Mouse (Mus musculus) embryonic facial prominence, embryonic 13.5 days (tissue): ENCODE measurements around the gene Fgfr1op2. TPM values are rescaled to one million over a fixed set of nuclear protein-coding genes. Genes with fewer than 3 reads are reported as not detected.
A peak's percentile ranks its signal among the peaks of the same experiment; 100 is the strongest.

Source experiments
- ATAC-seq: fragments of 200-750 bp; cut with Nextera tagmentation; 2 replicates; pipeline ENCODE4 v1.8.0; 2017; ENCODE audit warnings: low read depth; ENCODE audit not compliant: insufficient number of reproducible peaks, insufficient read depth, low FRiP score, low TSS enrichment
- H3K27ac ChIP-seq: fragments of 300-500 bp; sonication (generic); 2 replicates; pipeline ENCODE4 v1.5.1; 2015; ENCODE audit warnings: moderate library complexity, mild to moderate bottlenecking, inconsistent platforms
- H3K27me3 ChIP-seq: fragments of 300-500 bp; sonication (generic); 2 replicates; pipeline ENCODE4 v1.6.1; 2015; ENCODE audit warnings: mild to moderate bottlenecking, inconsistent platforms
- H3K36me3 ChIP-seq: fragments of 300-500 bp; sonication (generic); 2 replicates; pipeline ENCODE4 v1.6.1; 2015; ENCODE audit warnings: mild to moderate bottlenecking, inconsistent platforms
- H3K4me1 ChIP-seq: fragments of 300-500 bp; sonication (generic); 2 replicates; pipeline ENCODE4 v1.6.1; 2015; ENCODE audit warnings: inconsistent platforms
- H3K4me2 ChIP-seq: fragments of 300-500 bp; sonication (generic); 2 replicates; pipeline ENCODE4 v1.6.1; 2015; ENCODE audit warnings: moderate library complexity, mild to moderate bottlenecking, inconsistent platforms
- H3K4me3 ChIP-seq: fragments of 300-500 bp; sonication (generic); 2 replicates; pipeline ENCODE4 v1.5.1; 2015; ENCODE audit warnings: mild to moderate bottlenecking, inconsistent platforms
- H3K9ac ChIP-seq: fragments of 300-500 bp; sonication (generic); 2 replicates; pipeline ENCODE4 v1.6.1; 2015; ENCODE audit warnings: mild to moderate bottlenecking, inconsistent platforms
- H3K9me3 ChIP-seq: fragments of 300-500 bp; sonication (generic); 2 replicates; pipeline ENCODE4 v1.6.1; 2016; ENCODE audit warnings: inconsistent platforms
- WGBS: fragments of 180-500 bp; shearing (Covaris S2); methylation state at CpG from one replicate; pipeline ENCODE4 v1.1.7; 2015; ENCODE audit warnings: mixed read lengths; 5-methylcytosine and 5-hydroxymethylcytosine counted together
- polyA plus RNA-seq: library from polyadenylated mRNA; unstranded; fragments of >200 nt; fragmentation: Nextera tagmentation; extraction: Ambion mirVana; gene quantifications from 2 replicates; pipeline ENCODE4 v1.2.1, GENCODE M21; 2015

The Fgfr1op2 gene
- 94.1 and 108 TPM in 2 replicates for polyA plus RNA-seq

- under 1% methylated on average over 13 of the region's 13 CpGs for WGBS
- no peaks in the 10 kb centered on the region for H3K9me3 ChIP-seq
- no peak for ATAC-seq
Measured at GRCm38 (mm10) chr6:146576903-146577302, at the start of gene Fgfr1op2. TSS of gene Fgfr1op2 (plus strand) at chr6:146577203.

GRCm38 (mm10) chr6:146527537-146527936 lies 49.5 kb upstream of the Fgfr1op2 start:
- no peaks in the 10 kb centered on the region for H3K9me3 ChIP-seq
- no peak overlapping the region for H3K4me2 ChIP-seq
- H3K36me3 ChIP-seq: no peaks in the 10 kb centered on the region
- no peak overlapping the region for H3K4me3 ChIP-seq
- no peak for ATAC-seq
- 88% methylated on average over 2 of the region's 2 CpGs for WGBS
- no peak overlapping the region for H3K27ac ChIP-seq
- H3K9ac ChIP-seq: no peak overlapping the region
- H3K4me1 ChIP-seq: 0 out of 2 replicates have a peak, but pooled peaks cover 4% of the 10 kb centered on the region
- no peaks in the 10 kb centered on the region for H3K27me3 ChIP-seq

More at GRCm38 (mm10) chr6:146576903-146577302, at the start of gene Fgfr1op2:
- Histone ChIP-seq H3K4me2 (peak within 1 kb of the TSS; percentile 70), H3K27me3 (no peaks in the 10 kb centered on the region), H3K4me3 (peak within 1 kb of the TSS; percentile 92), H3K27ac (peak within 1 kb of the TSS; percentile 96), H3K36me3 (0 out of 2 replicates have a peak, but pooled peaks cover 5% of the 10 kb centered on the region), H3K4me1 (peaks cover 25% of the 10 kb centered on the region), H3K9ac (peak within 1 kb of the TSS; percentile 96)

- Histone ChIP-seq H3K4me2 (no peak overlapping the region), H3K9me3 (no peaks in the 10 kb centered on the region), H3K4me3 (no peak overlapping the region), H3K27me3 (no peaks in the 10 kb centered on the region), H3K4me1 (0 out of 2 replicates have a peak, but pooled peaks cover 4% of the 10 kb centered on the region), H3K27ac (no peak overlapping the region), H3K9ac (no peak overlapping the region), H3K36me3 (no peaks in the 10 kb centered on the region)
- ATAC-seq: no peak
- 51% methylated on average over 7 of the region's 7 CpGs for WGBS
Measured at GRCm38 (mm10) chr6:146530363-146530762, 46.6 kb upstream of the Fgfr1op2 start.

GRCm38 (mm10) chr6:146530769-146531168 lies 46.2 kb upstream of the Fgfr1op2 start:
- Histone ChIP-seq H3K4me2 (no peak overlapping the region), H3K27ac (no peak overlapping the region), H3K9ac (no peak overlapping the region), H3K36me3 (no peaks in the 10 kb centered on the region), H3K4me3 (no peak overlapping the region), H3K4me1 (0 out of 2 replicates have a peak, but pooled peaks cover 4% of the 10 kb centered on the region), H3K9me3 (no peaks in the 10 kb centered on the region; the same call in 1 of the 2 replicates), H3K27me3 (no peaks in the 10 kb centered on the region)
- no peak for ATAC-seq
- 65% methylated on average over 5 of the region's 5 CpGs for WGBS

- H3K9me3 ChIP-seq: no peaks in the 10 kb centered on the region; the same call in 1 of the 2 replicates
- H3K4me2 ChIP-seq: no peak overlapping the region
- H3K36me3 ChIP-seq: no peaks in the 10 kb centered on the region
- 0 out of 2 replicates have a peak, but pooled peaks cover 4% of the 10 kb centered on the region for H3K4me1 ChIP-seq
- H3K4me3 ChIP-seq: no peak overlapping the region
- ATAC-seq: no peak
- WGBS: 84% methylated on average over 4 of the region's 4 CpGs
- no peaks in the 10 kb centered on the region for H3K27me3 ChIP-seq
- no peak overlapping the region for H3K27ac ChIP-seq
- no peak overlapping the region for H3K9ac ChIP-seq
Measured at GRCm38 (mm10) chr6:146533146-146533545, 43.9 kb upstream of the Fgfr1op2 start.

- Histone ChIP-seq H3K36me3 (no peaks in the 10 kb centered on the region), H3K4me3 (no peak overlapping the region), H3K4me2 (no peak overlapping the region), H3K27ac (no peak overlapping the region), H3K9ac (no peak overlapping the region), H3K27me3 (no peaks in the 10 kb centered on the region), H3K9me3 (no peaks in the 10 kb centered on the region; the same call in 1 of the 2 replicates), H3K4me1 (no peaks in the 10 kb centered on the region)
- no peak for ATAC-seq
- WGBS: 87% methylated on average over 5 of the region's 5 CpGs
Measured at GRCm38 (mm10) chr6:146535501-146535900, 41.5 kb upstream of the Fgfr1op2 start.

- Histone ChIP-seq H3K4me3 (no peak overlapping the region), H3K9me3 (no peaks in the 10 kb centered on the region; the same call in 1 of the 2 replicates), H3K36me3 (no peaks in the 10 kb centered on the region), H3K4me1 (no peaks in the 10 kb centered on the region), H3K27ac (no peak overlapping the region), H3K9ac (no peak overlapping the region), H3K27me3 (no peaks in the 10 kb centered on the region), H3K4me2 (no peak overlapping the region)
- WGBS: 83% methylated on average over 4 of the region's 4 CpGs
- no peak for ATAC-seq
Measured at GRCm38 (mm10) chr6:146537111-146537510, 39.9 kb upstream of the Fgfr1op2 start.

GRCm38 (mm10) chr6:146538071-146538470 lies 38.9 kb upstream of the Fgfr1op2 start:
- H3K27ac ChIP-seq: no peak overlapping the region
- H3K4me3 ChIP-seq: no peak overlapping the region
- H3K4me2 ChIP-seq: no peak overlapping the region
- WGBS: 60% methylated on average over 2 of the region's 2 CpGs
- H3K4me1 ChIP-seq: no peaks in the 10 kb centered on the region
- H3K36me3 ChIP-seq: no peaks in the 10 kb centered on the region
- no peaks in the 10 kb centered on the region; the same call in 1 of the 2 replicates for H3K9me3 ChIP-seq
- no peaks in the 10 kb centered on the region for H3K27me3 ChIP-seq
- H3K9ac ChIP-seq: no peak overlapping the region
- ATAC-seq: no peak

GRCm38 (mm10) chr6:146538661-146539060 lies 38.3 kb upstream of the Fgfr1op2 start:
- no peak overlapping the region for H3K4me3 ChIP-seq
- no peak overlapping the region for H3K9ac ChIP-seq
- H3K27me3 ChIP-seq: no peaks in the 10 kb centered on the region
- no peaks in the 10 kb centered on the region for H3K36me3 ChIP-seq
- H3K27ac ChIP-seq: no peak overlapping the region
- ATAC-seq: no peak
- no peaks in the 10 kb centered on the region for H3K4me1 ChIP-seq
- 64% methylated on average over 4 of the region's 4 CpGs for WGBS
- H3K9me3 ChIP-seq: no peaks in the 10 kb centered on the region; the same call in 1 of the 2 replicates
- H3K4me2 ChIP-seq: no peak overlapping the region

GRCm38 (mm10) chr6:146540386-146540785 lies 36.6 kb upstream of the Fgfr1op2 start:
- Histone ChIP-seq H3K9me3 (no peaks in the 10 kb centered on the region; the same call in 1 of the 2 replicates), H3K4me2 (no peak overlapping the region), H3K27ac (no peak overlapping the region), H3K4me1 (no peaks in the 10 kb centered on the region), H3K36me3 (no peaks in the 10 kb centered on the region), H3K9ac (no peak overlapping the region), H3K4me3 (no peak overlapping the region), H3K27me3 (no peaks in the 10 kb centered on the region)
- no peak for ATAC-seq
- 87% methylated on average over 3 of the region's 3 CpGs for WGBS

GRCm38 (mm10) chr6:146544622-146545021 lies 32.4 kb upstream of the Fgfr1op2 start:
- ATAC-seq: no peak
- Histone ChIP-seq H3K27ac (no peak overlapping the region), H3K4me2 (no peak overlapping the region), H3K9ac (no peak overlapping the region), H3K9me3 (no peaks in the 10 kb centered on the region), H3K4me1 (no peaks in the 10 kb centered on the region), H3K36me3 (peaks cover 29% of the 10 kb centered on the region), H3K4me3 (no peak overlapping the region), H3K27me3 (no peaks in the 10 kb centered on the region)
- WGBS: 91% methylated on average over 1 of the region's 1 CpGs

GRCm38 (mm10) chr6:146545289-146545865 lies 31.6 kb upstream of the Fgfr1op2 start:
- Histone ChIP-seq H3K9me3 (no peaks in the 10 kb centered on the region), H3K36me3 (peaks cover 35% of the 10 kb centered on the region), H3K4me3 (no peak overlapping the region), H3K4me1 (no peaks in the 10 kb centered on the region), H3K4me2 (no peak overlapping the region), H3K9ac (no peak overlapping the region), H3K27ac (no peak overlapping the region), H3K27me3 (no peaks in the 10 kb centered on the region)
- 71% methylated on average over 4 of the region's 5 CpGs for WGBS
- no peak for ATAC-seq
